Mouse (Mus musculus): Measurements from ENCODE around the gene Nup54.

The Nup54 gene

DNA sequence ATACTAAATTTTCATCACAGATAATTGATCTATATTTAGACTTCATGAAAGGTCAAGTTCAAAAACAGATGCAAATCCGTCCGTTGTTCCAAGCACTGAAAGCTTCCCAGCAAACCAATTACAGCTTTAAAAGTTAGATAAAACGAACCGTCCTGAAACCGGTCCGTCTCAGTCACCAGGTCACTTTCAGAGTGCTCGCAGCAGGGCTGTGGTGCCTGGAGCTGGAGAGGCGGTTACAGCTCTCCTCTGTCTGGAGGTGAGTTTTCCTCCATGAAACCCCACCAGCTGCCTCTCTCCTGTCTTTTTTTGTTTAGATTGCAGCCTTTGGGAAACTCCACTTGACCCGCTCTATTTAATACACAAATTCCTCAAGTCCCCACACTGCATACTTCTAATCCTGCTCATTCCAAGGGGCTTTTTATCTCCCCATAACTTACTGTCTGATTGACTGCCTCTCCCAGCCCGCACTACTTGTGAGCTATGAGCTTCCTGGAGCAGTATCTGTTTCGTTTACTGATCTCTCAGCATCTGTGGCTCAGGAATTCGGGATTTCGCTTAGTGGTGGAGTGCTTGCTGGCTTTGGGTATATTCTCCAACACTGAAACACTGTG lies 58.1 kb downstream of the Nup54 start:
- DNase-seq (ENCODE audit: low read depth, low spot score), result no peak

DNA sequence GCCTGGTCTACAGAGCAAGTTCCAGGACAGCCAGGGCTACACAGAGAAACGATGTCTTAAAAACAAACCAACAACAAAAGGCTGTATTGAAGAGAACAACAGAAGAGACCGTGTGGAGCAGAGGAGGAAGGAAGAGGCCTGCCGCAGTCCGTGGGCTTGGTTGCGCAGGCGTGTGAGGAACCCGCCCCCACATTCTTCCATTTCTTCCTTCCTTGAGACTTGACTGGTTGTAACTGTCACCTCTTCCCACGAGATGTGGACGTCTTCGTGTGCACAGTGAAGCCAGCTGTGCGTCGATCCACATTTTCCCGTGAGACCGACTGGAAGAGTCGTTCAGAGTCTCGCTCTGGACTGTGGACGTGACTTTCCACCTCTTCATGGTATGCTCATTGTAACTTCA lies 59.7 kb downstream of the Nup54 start:
- no peak for DNase-seq (ENCODE audit: low read depth, low spot score)

DNA sequence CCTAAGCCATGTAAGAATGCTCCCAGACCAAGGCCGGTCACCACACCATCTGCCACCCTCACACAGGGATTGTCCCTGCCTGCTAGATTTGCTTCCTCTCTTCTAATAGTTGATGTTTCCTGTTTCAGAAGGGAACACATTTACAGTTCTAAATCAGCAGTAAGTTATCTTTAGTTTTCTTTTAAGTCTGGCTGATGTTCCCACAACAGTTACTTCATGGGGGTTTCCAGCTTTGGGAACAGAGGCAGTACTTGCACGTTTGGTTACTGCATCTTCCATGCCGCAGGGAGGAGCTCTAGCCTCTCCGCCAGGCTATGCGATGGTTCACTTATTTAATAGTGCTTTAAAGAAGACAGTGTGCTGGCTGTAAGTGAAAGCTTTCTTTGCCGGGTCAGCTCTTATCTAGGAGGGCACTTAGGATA lies 60.3 kb downstream of the Nup54 start:
- no peak for DNase-seq (ENCODE audit: low read depth, low spot score)

DNA sequence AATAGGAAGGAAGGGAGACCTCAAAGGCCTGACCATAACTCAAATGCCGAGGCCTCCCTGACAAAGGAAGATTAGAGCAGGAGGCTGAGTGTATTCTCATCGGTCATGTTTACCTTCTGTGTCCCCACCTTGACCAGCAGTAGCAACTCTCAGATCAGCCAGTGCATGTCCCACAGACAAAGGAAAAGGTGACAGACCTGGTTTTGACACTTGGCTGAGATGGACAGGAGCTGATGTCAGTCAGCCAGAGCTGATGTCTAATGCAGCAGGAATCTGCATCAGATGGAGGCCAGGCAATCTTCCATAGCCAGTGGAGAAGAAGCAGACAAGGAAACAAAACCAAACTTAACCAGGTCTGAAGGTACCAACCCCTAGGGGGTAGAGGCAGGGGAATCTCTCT lies 62.4 kb downstream of the Nup54 start:
- no peak for DNase-seq (ENCODE audit: low read depth, low spot score)

DNA sequence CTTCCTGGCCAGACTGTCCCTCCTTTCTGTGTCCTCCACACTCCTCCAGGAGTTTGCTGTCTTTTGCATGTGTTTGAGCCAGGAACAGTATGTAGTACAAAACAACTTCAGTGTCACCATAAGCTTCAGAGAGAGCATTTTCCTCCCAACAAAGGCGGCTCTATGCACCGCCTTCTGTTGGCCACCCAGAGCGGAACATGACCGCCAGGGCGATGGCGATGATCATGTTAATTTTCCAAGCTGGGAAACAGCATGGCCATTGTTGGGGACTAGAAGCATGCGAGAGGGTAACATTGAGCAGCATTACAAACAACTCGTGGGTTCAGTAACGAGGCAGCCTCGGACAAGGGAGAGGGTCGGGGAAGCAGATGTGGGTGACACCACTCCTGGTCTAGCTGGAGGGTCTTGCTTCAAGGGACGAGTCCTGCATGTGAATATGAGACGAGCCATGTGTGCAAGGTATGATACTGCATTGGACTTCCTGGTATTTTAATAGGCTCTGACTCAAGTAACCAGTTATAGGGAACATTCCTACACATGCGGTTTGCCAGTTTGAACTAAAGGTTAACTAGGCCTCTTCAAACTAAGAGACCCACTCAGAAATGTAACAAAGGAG lies 63.5 kb downstream of the Nup54 start:
- DNase-seq (ENCODE audit: low read depth, low spot score), result peak; percentile 8

DNA sequence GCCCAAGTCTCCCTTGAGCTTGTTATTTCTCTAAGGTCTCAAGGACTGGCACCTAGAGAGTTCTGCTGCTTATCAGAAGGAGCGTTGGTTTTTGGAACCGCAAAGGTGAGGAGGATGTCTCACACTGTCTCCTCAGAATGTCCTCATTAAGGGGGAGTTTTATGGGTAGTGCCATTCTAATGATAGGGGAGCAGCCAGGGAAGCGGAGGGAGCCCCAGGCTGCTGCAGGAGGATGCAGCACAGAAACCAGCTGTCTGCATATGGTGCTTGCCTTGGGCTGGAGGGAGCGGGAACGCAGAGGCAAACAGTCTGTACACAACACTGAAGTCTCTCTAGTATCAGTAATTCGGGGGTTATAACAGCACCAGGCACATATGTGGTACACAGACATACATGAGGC lies 64.1 kb downstream of the Nup54 start:
- DNase-seq (ENCODE audit: low read depth, low spot score), result no peak

DNA sequence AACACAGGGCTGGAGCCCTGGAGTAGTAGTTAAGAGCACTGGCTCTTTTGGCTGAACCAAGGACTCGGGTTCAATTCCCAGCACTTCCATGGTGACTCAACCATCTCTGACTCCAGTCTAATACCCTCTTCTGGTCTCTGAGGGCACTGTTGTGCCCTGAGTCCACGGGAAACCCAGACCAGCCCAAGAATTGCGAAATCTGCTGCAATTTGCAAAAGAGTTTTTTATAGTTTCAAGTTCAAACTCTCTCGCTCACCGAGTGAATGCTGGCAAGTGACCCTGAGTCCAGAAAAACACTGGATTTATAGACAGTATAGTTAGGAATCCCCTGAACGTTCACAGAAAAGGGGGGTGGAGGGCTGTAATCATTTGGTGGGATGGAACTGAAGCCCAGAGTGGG lies 64.6 kb downstream of the Nup54 start:
- DNase-seq (ENCODE audit: low read depth, low spot score), result no peak

DNA sequence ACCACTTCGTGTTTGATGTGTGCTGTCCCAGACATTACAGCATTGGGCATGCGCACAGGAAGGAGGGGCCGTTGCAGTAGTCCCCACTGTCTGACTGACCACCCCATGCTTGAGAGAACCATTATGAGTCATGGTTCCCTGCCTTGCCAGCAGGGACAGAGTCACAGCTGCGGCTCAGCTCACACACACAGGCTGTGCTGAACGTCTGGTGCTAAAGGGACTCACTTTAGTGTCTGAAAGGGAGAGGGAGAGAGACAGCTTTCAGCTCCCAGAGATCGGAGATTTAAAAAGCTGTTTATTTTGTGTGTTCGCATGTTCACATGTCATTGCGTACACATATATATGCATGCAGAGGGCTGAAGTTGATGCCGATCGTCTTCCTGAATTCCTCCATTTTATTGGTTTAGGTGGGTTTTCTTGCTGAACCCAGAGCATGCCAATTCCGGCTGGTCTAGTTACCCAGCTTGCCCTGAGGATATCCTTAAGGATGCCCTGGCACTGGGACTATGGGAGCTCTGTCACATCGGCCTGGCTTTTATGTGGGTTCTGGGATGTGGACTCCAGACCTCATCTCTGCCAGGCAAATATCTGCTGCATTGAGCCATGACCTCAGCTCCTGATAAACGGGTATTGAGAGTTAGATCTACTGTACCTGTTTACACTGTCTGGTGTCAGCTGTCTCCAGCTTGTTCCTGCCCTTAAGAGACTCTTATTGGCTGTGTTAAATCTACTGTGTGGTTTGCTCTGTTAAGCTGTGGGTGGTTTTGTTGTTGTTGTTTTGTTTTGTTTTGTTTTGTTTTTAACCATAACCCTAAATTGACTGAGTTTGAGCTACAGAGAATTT lies 65.6 kb downstream of the Nup54 start:
- peak; percentile 14 for DNase-seq (ENCODE audit: low read depth, low spot score)

DNA sequence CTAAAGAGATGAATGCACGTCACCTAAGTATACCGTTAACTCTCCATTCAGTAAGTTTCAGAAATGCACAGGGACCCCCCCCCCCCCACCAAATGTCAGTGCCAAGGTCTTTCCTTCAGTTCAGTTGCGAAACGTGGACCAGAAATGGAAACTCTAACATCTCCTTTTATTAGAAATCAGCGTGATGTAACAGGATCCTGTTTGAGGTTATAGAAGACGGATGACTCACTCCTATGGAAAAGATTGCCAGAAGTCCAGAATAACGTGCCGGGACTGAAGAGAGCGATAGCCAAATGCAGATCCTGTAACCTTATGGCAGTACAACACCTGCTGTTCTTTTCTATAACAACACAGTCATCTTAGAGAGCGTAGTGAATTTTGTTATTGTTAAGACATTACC lies 66.6 kb downstream of the Nup54 start:
- DNase-seq (ENCODE audit: low read depth, low spot score), result no peak

DNA sequence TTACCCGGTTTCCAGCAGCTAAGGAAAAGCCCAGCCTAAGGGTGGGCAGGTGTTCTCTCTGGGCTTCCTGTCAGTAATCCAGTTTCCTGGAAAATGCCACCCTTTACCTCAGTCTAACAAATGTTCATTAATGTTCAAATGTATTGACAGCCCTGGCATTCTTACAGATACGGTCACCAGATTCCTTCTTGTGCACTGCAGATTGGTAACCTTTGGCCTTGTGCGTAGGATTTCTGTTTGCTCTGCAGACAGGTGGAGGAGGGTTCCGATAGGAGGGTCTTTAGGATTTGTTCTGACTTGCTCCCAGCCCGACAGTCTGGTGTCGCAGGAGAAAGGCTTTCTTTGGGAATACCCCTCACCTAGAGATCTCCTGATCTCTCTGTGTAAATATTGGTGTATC lies 68.5 kb downstream of the Nup54 start:
- DNase-seq (ENCODE audit: low read depth, low spot score), result no peak
